In genomic region chr8:70964159-70964558, GRCm38 (mm10) we compare ENCODE assay signal across 9 mouse cellular contexts. TPM values are rescaled to one million over a fixed set of nuclear protein-coding genes. Genes with fewer than 3 reads are reported as not detected.
DNase-seq lines count a peak whose midpoint lies in the region; ATAC-seq and TF ChIP-seq lines count a peak whose summit lies in the region.
"Had no signal": no experiment of that assay in that cellular context is flagged by ENCODE, and none has a peak within 500 bp of the region (broad histone marks: within the 10 kb centered on the region; RNA-seq: fewer than 3 reads in every experiment).

No protein-coding gene starts in this region.

- no peaks in the 10 kb centered on the region for H3K36me3 ChIP-seq in heart, embryonic 12.5 days
- H3K36me3 ChIP-seq: liver, embryonic 15.5 days had no signal

- no peaks in the 10 kb centered on the region for H3K27me3 ChIP-seq in heart, embryonic 12.5 days (replicated peaks)
- H3K27me3 ChIP-seq: liver, embryonic 15.5 days had no signal

- TF ChIP-seq POLR2A in bone marrow macrophage, adult 2 months (IDR thresholded peaks at IDR 0.05; ENCODE audit: borderline replicate concordance, low read depth, low read length): no peak

- TF ChIP-seq CTCF in bone marrow macrophage, adult 2 months (IDR thresholded peaks at IDR 0.05; ENCODE audit: low read depth, low read length): peak; percentile 63
- peak; percentile 81 for TF ChIP-seq CTCF in layer of hippocampus, adult 2 months (conservative IDR thresholded peaks at IDR 0.05)

- H3K27ac ChIP-seq in heart, embryonic 12.5 days (ENCODE audit: poor library complexity, severe bottlenecking): no peak overlapping the region
- no peak overlapping the region for H3K27ac ChIP-seq in bone marrow macrophage, adult 2 months (ENCODE audit: insufficient read depth, low read depth, low read length)
- no peak overlapping the region for H3K27ac ChIP-seq in layer of hippocampus, adult 2 months
- H3K27ac ChIP-seq: liver, embryonic 15.5 days had no signal

- H3K9me3 ChIP-seq in heart, embryonic 12.5 days (replicated peaks): peaks cover 3% of the 10 kb centered on the region; the same call in 1 of the 2 replicates
- H3K9me3 ChIP-seq: liver, embryonic 15.5 days had no signal

- DNase-seq in heart, adult 11 months: peak; percentile 89
- DNase-seq in CD4-positive helper T cell, adult 2 months (ENCODE audit: low read depth, low spot score): peak; percentile 56
- no peak for DNase-seq in layer of hippocampus, adult 2 months (ENCODE audit: low spot score in 2 of 2)
- DNase-seq in retina, postnatal 1 day: peak; percentile 40

- no peak overlapping the region for H3K9ac ChIP-seq in heart, embryonic 12.5 days
- H3K9ac ChIP-seq: liver, embryonic 15.5 days had no signal

- ATAC-seq in heart, embryonic 12.5 days (ENCODE audit: insufficient number of reproducible peaks, low FRiP score): no peak
- 0 out of 2 replicates have a peak, but pooled peaks have one; percentile 14 for ATAC-seq in erythroid progenitor cell, adult 5-6 weeks (replicated peaks; ENCODE audit: low FRiP score, poor library complexity, severe bottlenecking)
- ATAC-seq in inflammation-experienced regulatory T-cells, adult 6 months: no peak

- no peak overlapping the region for H3K4me3 ChIP-seq in heart, embryonic 12.5 days
- H3K4me3 ChIP-seq in bone marrow macrophage, adult 2 months (ENCODE audit: insufficient read depth, low read length): no peak overlapping the region
- no peak overlapping the region for H3K4me3 ChIP-seq in layer of hippocampus, adult 2 months
- H3K4me3 ChIP-seq: liver, embryonic 15.5 days had no signal

- H3K4me1 ChIP-seq in heart, embryonic 12.5 days (replicated peaks): no peaks in the 10 kb centered on the region
- no peaks in the 10 kb centered on the region for H3K4me1 ChIP-seq in bone marrow macrophage, adult 2 months (ENCODE audit: control insufficient read depth, insufficient read depth, low read length)
- H3K4me1 ChIP-seq: liver, embryonic 15.5 days had no signal

- no peak overlapping the region for H3K4me2 ChIP-seq in heart, embryonic 12.5 days
- H3K4me2 ChIP-seq: liver, embryonic 15.5 days had no signal

- WGBS in heart, embryonic 12.5 days: 7% methylated on average over 3 of the region's 3 CpGs

RNA-seq across cellular contexts. Expression of gene Map1s, which starts 58.4 kb away (rescaled TPM):
- polyA plus RNA-seq in heart, embryonic 12.5 days (2016; fragmentation: Nextera tagmentation; extraction: Ambion mirVana): 37.7 and 41.3 TPM in 2 replicates
- 37.3 and 44.2 TPM in 2 replicates for polyA plus RNA-seq in bone marrow macrophage, adult 2 months (2012; ENCODE audit: insufficient read depth, insufficient read length, missing spikeins)
- total RNA-seq in erythroid progenitor cell, adult 5-6 weeks (2015; ENCODE audit: low replicate concordance): 4.2 and 6.1 TPM in 2 replicates
- total RNA-seq in erythroid progenitor cell, adult 5-6 weeks (2017; ENCODE audit: low replicate concordance): 1.8 and 3.7 TPM in 2 replicates
- 10 to 100 TPM; 97.0 to 98.1 TPM for total RNA-seq in layer of hippocampus, adult 2 months (2021)
- polyA plus RNA-seq in inflammation-experienced regulatory T-cells, adult 6 months (2017; shearing (Covaris generic)): 10 to 100 TPM; 13.9 to 16.7 (median 13.9) TPM

Comparison
In these comparisons a context has a peak if more than half of its experiments do, and no peak if none do; other contexts are left out.
1. DNase-seq: peak in heart, adult 11 months (single experiment), CD4-positive helper T cell, adult 2 months (single experiment) and retina, postnatal 1 day (single experiment); none in layer of hippocampus, adult 2 months (0 of 2).